Mouse (Mus musculus) granulocyte monocyte progenitor cell, adult 5-6 weeks (primary cell): ENCODE measurements around the gene Spats2l. TPM values are rescaled to one million over a fixed set of nuclear protein-coding genes. Genes with fewer than 3 reads are reported as not detected.

Experiments used
- ATAC-seq: replicated peaks from 2 replicates; pipeline ENCODE4 v1.8.0; 2016; ENCODE audit warnings: mild to moderate bottlenecking, moderate TSS enrichment, inconsistent platforms; ENCODE audit not compliant: poor library complexity, severe bottlenecking
- total RNA-seq, 2 experiments: library from RNA; stranded (forward) in 1 of 2; stranded (reverse) in 1 of 2; fragments of 200-712, 200-1000 nt in 1 of 2; fragments of >200 nt in 1 of 2; fragmentation: Nextera tagmentation in 1 of 2; gene quantifications; 2 replicates each; pipeline ENCODE4 v1.2.3; 2014 to 2017

Spats2l gene
- total RNA-seq, 2 experiments from 2014 or later = not detected

DNA sequence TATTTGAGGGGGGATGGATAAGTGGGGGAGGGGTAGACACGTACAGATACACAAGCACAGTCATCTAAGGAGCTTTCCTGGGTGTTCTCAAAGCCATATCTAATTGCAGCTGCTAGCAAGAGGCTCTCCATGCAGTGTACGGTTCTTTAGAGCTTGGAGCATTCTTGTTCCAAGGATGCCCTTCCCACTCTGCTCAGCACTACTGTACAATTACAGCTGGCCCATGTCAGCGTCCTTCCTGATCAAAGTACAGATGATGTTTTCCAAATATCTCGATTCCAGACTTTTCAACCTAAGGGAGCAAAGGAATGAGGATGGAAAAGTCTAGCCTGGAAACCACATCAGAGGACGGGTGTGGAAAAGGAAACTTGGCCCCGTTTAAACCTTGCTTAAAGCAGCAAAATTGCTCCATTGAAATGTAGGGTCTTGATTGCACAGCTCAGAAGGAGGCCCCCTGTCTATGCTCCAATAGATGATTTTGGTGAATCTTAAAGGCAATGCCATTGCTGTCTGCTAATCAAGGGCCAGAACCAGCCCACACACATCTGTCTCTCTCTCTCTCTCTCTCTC is 46.6 kb downstream of the Spats2l start:
- ATAC-seq = no peak

- no peak for ATAC-seq
Observed at GRCm38 (mm10) chr1:57824966-57825759, 51.2 kb downstream of the Spats2l start.

DNA sequence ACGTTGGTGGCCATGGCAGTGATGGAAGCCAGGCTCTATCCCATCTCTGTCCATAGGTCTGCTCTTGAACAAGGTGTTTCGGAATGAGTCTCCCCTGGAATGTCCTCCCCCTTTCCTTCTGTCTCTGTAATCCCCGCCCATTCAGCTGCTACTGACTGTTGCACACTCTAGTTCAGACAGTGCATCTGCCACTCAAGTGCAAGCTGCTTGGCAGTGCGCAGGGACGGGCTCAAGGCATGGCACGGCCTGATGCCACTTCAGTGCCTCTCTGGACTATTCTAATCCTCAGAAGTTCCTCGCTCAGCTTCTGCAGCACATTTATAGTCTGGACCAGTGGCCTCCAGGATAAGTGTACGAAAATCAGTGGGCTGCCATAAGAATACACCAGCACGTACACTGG is 52.3 kb downstream of the Spats2l start:
- no peak for ATAC-seq

- ATAC-seq = no peak
Observed at GRCm38 (mm10) chr1:57833145-57833544, 59.2 kb downstream of the Spats2l start.

DNA sequence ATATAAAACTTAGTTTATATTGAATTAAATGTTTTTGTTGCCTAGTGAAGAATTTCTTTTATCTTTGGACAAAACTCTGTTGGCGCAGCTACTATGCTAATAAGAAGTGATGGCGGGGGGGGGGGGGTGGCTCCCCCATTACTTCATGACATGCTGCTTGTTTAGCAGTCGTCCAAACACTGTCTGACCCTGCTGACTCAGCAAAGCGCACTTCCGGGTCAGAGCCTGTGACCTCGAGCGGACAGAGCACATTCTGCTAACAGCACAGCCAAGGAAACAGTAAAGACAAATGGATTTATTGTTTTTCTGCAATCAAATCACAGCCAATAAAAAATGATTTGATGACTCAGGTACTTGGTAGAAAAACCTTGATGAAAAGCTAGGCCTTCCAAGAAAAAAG is 61.2 kb downstream of the Spats2l start:
- ATAC-seq = no peak

DNA sequence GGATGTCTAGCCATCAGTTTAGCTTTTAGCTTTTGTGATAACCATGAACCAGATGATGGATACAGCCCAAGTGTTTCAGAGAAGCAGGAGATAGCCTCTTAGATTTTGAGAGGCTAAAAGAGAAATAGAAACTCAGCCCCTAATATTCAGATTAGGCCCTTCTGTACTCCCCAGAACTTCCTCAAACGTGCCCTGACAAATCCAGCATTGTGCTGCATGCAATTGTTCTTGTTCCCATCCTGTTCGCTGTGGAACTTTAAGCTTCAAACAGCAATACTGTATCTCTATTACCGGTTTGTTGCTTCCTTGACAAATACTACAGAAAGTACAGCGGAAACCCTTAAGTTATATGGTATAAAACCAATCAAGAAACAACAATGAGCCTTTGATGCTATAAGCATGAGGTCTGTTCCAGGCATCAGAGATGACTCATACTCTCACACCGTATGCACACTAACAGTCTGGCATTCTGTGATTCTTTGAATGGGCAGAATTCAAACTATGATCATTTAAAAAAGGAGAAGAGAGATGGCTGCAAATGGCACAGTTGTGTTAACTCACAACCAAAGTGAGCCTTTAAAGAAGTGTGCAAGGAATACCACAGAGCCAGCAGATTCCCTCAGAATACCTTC is 62.8 kb downstream of the Spats2l start:
- ATAC-seq = no peak

- no peak for ATAC-seq
Observed at GRCm38 (mm10) chr1:57839863-57840262, 65.9 kb downstream of the Spats2l start.

- no peak for ATAC-seq
Observed at GRCm38 (mm10) chr1:57845054-57845722, 71.2 kb downstream of the Spats2l start.

DNA sequence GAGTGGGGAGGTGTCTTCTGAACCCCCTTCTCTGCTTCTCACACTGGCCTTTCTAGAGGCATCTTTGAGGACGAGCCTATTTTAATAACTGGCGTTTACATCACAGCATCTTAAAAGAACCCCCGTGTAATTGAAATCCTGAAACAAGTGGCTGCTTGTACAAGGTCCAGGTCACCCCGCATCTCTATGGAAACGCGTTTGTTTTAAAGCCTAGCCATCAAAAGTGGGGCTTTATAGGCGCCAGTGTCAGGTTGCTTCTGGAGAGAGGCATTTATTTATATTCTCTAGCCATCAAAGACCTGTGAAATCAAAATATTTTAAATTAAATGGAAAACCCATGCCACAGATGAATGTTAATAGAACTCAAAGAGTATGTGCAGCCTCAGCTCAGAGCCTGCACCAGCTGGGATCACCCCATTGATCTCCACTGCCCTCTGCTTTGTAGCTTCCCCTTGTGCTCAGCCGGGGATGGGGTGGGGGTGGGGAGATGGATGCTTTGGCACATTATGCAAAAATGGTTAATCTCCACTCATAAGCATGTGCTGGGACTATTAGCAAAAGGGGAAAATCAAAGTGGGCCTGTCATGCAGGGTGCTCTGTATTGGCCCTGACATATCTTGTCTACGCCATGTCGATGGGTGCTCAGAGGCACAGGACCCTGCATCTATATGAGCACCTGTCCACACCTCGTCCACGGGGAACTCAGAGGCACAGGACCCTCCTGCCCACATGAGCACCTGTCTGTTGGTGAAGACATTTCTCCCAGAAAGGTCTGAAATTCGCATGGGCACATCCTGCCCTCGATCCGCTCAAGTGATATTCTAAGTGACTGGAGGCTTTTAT is 73.1 kb downstream of the Spats2l start:
- no peak for ATAC-seq

GRCm38 (mm10) chr1:57849087-57849486 is 75.1 kb downstream of the Spats2l start:
- no peak for ATAC-seq

DNA sequence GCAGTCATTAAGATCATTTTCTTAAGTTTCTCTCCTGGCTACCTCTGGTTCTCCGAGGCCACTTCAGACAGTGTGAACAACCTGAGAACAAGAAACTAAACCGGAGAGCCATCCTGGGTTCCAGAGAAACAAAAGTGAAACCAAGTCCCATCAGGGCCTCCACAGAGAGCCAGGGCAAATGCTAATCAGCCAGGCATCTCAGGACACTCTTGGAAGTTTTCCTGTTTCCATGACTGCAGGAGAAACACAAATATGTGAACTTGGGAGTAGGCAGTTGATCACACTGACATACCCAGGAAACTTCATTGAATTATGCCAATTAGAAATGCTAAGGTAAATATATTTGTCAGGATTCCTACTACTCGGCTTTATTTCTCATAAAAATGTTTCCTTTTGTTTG is 76.0 kb downstream of the Spats2l start:
- ATAC-seq = no peak

GRCm38 (mm10) chr1:57851871-57852270 is 77.9 kb downstream of the Spats2l start:
- no peak for ATAC-seq

GRCm38 (mm10) chr1:57852562-57853271 is 78.8 kb downstream of the Spats2l start:
- peak; percentile 42; the same call in 1 of the 2 replicates for ATAC-seq

DNA sequence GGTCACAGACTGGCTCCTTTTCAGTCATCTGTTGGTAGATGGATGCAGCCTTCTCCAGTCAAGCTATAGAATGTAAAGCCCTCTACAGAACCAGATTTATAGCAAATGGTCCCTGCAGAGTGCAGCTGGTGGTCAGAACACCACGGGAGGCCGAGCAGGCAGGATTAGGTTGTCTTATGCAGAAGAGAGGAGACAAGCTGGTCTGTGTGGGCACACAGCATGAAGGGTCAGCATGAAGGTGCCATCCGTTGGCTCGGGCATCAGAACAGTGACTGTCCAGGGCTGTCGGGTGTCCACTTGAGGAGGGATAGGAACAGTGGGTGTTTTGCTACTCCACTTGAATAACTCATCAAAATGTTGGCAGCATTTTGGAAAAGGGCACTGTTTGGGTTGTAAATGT is 83.8 kb downstream of the Spats2l start:
- ATAC-seq = no peak

DNA sequence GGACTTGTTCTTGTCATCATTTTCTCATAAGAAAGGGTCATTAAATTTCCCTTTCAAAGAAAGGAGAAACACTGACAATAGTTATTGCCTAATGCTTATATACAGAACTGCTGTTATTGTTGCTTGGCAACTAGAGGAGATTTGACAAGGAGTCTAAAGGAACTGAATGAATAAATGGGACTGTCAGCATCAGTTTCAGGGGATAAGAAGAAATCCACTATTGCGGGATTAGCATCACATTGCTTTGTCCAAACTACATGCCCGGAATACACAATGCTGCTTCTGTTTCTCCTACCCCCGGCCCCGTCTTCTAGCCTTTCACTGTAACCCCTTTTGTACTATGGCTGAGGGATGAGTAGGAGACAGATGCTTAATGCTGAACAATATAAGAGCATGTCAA is 88.1 kb downstream of the Spats2l start:
- ATAC-seq = no peak

GRCm38 (mm10) chr1:57868651-57869050 is 94.7 kb downstream of the Spats2l start:
- no peak for ATAC-seq

- ATAC-seq = no peak
Observed at GRCm38 (mm10) chr1:57872006-57872405, 98.0 kb downstream of the Spats2l start.

DNA sequence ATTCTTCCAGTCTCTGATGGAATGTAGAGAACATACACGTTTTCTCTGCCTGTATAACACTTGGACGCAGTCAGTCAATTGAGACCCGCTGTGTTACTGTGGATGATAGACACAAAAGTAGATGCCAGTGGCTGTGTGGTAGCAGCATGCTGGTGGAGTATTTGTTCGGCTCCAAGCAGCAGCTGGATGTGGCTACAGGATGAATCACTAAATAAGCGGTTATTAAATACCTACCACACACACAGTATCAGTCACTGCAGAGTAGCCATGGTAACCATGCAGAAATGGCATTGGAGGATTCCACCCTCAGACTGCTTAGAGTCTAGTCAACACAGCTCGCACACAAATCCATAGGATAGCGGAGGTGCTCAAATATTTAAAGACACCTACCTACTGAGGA is 100.0 kb downstream of the Spats2l start:
- ATAC-seq = no peak

DNA sequence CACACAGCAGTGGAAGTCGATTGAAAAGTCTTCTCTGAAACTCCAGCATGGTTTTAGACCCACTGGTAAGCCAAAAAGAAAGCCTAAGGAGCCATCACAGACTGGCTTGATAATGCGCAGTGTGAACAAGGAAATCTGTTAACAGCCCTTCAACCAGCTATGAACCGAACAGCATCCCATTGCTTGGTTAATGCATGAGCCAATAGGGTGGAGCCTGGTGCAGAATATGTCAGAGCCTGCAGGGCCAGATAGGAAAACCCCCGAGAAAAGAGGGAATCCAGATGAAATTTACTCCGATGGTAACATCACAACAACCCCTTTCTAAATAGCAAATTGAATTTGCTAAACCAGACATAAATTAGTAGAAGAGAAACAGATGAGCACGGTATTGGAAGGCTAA is 101.1 kb downstream of the Spats2l start:
- no peak for ATAC-seq

GRCm38 (mm10) chr1:57875512-57875911 is 101.5 kb downstream of the Spats2l start:
- no peak for ATAC-seq
